Mouse (Mus musculus) liver, adult 2 months (tissue): ENCODE results near the gene Tmem178b.

Experiments used
- CTCF ChIP-seq: fragments of 200-500 bp; IDR thresholded peaks from 2 replicates; pipeline ENCODE4 v1.5.1; 2011; ENCODE audit warnings: low read depth, low read length, control low read depth
- POLR2A ChIP-seq: fragments of 200-500 bp; IDR thresholded peaks from 2 replicates; pipeline ENCODE4 v1.6.1; 2011; ENCODE audit warnings: low read length, control low read depth; ENCODE audit not compliant: insufficient read depth; ENCODE audit errors: extremely low read depth

DNA sequence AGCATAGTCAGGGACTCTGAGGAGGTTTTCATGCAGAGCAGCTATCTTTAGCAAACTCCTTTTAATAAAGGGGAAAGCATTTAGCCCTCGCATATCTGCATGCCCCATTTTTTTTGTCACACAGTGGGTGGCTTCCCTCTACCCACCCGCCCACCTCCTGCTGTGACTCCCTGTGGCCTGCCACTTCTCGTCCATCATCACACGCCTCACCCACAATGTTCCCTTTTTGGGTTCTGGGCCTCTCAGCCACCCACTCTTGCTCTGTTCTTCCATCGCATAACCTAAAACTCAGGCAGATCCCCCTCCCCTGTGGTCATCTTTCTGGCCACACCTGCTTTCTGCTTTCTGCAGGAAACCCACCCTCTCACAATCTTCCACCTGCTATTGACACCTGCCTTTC is 288.3 kb downstream of the Tmem178b start:
- TF ChIP-seq CTCF = no peak
- TF ChIP-seq POLR2A = no peak
